Mouse (Mus musculus) cerebral cortex, adult 2 months (tissue): ENCODE results near the gene Olfml2b.

Source experiments
- WGBS: fragments of 180-500 bp; shearing (Covaris S2); methylation state at CpG from one replicate; pipeline ENCODE4 v1.1.7; 2018; 5-methylcytosine and 5-hydroxymethylcytosine counted together

The Olfml2b gene

GRCm38 (mm10) chr1:170695326-170695725, 51.0 kb downstream of the Olfml2b start:
- 61% methylated on average over 6 of the region's 6 CpGs for WGBS

GRCm38 (mm10) chr1:170696996-170697395, 52.7 kb downstream of the Olfml2b start:
- 96% methylated on average over 8 of the region's 8 CpGs for WGBS

DNA sequence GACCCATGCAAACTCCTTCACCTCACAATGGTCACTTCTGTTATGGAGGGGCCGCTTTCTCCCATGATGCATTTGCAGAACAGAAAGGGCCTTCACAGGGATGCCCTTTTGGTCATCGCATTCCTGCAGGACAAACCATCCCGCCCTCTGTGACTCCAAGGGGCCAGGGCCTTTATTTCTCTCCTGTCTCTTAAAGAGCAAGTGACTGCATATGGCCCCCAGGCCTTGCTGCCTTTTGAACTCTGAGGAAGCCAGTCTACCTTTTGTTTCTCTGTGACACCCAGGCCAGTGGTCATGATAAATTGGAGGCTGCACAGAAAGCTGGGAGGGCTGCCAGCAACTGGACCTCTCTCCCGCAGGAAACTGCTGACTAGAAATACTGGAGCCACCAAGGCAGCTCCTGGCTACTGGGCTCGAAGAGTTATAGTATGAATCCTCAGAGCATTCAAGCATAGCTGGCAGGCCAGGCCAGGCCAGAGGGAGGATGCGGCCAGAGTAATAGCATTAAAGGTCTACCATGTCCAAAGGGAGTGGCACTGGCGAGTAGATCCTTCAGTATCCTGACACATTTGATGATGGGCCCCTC, 53.5 kb downstream of the Olfml2b start:
- 90% methylated on average over 7 of the region's 7 CpGs for WGBS

GRCm38 (mm10) chr1:170698771-170699170, 54.4 kb downstream of the Olfml2b start:
- WGBS: 70% methylated on average over 3 of the region's 3 CpGs

DNA sequence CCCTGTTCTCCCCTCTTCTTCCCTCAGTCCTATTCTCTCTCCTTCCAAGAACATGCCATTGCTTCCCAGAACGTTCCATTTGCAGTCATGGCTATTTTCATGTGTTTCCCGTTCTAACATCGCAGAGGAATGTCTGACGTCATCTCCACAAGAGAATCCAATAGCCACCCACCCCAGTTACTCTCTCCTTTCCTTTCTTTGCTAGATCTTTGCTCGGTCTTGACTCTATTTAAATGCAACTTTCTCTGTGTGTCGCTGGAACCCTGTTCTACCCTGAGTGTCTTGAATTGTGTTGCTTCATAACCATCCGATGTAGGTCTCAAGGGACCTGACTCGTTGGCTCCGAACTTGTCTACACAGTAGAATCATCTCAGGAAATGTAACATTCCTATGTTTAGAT, 55.2 kb downstream of the Olfml2b start:
- WGBS: 42% methylated on average over 9 of the region's 9 CpGs

- 94% methylated on average over 3 of the region's 3 CpGs for WGBS
Measured at GRCm38 (mm10) chr1:170700496-170701027, 56.2 kb downstream of the Olfml2b start.

DNA sequence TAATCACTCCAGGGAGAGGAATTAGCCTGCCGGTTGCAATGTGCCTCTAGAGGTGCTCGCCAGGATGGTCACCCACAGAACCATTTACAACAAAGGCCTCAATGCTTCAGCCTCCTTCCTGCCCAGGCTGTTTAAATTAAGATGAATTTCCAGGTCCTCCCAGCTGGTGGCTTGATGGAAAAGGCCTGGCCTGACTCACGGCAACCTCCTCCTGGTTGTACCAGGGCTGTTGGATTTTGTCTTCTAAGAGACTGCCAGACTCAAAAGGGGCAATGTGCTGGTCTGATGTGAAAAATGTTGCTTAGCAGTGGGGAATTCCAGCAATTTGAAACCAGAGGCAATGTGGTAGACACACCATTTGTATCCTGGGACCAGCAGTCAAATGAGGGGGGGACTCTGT, 56.8 kb downstream of the Olfml2b start:
- WGBS: 68% methylated on average over 3 of the region's 3 CpGs

- WGBS: 85% methylated on average over 8 of the region's 8 CpGs
Measured at GRCm38 (mm10) chr1:170701582-170701981, 57.2 kb downstream of the Olfml2b start.

- 87% methylated on average over 2 of the region's 2 CpGs for WGBS
Measured at GRCm38 (mm10) chr1:170702263-170702662, 57.9 kb downstream of the Olfml2b start.

- 71% methylated on average over 6 of the region's 6 CpGs for WGBS
Measured at GRCm38 (mm10) chr1:170702958-170703357, 58.6 kb downstream of the Olfml2b start.

- WGBS: 89% methylated on average over 6 of the region's 6 CpGs
Measured at GRCm38 (mm10) chr1:170704103-170704502, 59.8 kb downstream of the Olfml2b start.

DNA sequence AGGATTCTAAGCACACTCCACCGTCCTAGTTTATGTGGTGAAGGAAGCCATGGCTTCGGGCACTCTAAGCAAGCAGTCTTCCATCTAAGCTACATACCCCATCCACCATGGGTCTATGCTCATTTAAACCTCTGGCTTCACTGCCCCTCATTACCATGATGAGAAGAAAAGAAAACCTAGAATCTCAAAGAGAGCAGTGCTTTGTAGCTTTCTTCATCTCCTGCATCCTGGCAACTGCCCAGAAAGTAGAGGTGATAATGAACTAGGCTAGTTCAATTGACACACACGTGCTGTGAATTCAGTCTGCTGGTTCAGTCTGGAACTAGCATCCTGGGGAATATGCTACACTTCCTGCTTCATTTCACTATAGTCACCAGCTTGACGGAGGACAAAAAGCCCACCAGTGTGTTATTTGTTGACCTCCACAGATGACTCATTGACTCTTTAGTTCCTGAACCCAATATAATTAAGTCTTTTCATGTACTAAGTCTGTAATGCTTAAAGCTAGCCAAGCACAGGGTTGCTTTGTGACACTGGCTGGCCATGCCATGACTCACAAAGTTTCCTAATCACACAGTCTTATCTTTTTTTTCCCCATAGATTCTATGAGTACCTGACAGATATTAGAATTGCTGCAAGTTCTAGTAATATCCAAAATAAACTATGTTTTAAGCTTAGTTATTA, 60.7 kb downstream of the Olfml2b start:
- 56% methylated on average over 4 of the region's 4 CpGs for WGBS

- WGBS: 67% methylated on average over 4 of the region's 4 CpGs
Measured at GRCm38 (mm10) chr1:170706046-170706445, 61.7 kb downstream of the Olfml2b start.

DNA sequence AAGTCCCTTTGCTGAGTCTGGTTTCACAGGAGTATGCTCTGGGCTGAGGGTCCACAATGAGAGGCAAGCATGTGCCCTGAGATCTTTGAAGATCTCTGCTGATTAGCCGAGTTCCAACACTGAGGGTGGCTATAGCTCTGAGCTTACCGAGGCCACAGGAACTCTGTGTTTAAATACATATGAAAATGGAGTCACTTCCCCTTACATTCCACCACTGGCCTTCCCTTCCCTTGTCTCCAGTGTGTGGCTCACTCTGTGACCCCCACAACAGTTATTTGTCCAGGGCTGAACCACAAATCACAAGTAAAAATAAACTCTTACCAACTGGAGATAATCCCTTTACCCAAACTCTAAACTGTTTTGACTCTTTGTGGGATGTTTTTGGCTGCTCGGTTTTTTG, 64.7 kb downstream of the Olfml2b start:
- 77% methylated on average over 3 of the region's 3 CpGs for WGBS

GRCm38 (mm10) chr1:170709481-170709880, 65.1 kb downstream of the Olfml2b start:
- 79% methylated on average over 8 of the region's 8 CpGs for WGBS

DNA sequence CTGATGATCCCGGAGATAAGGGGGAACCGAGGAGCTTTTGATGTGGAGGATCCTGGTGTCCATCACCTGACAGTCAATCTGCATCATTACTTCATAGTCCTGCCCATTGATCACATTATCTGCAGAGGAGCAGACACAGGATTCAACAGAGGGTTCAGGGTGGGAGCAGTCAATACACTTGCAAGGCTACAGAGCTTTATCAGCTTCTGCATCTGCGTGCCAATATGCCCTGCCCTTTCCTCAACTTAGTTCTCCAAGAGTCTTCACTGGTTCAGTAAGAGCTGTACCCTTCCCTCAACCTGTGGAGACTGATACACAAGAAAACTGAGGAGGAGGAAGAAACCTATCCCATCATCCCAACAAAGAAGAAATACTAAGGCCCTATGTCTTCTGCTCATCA, 65.6 kb downstream of the Olfml2b start:
- WGBS: 91% methylated on average over 3 of the region's 3 CpGs

DNA sequence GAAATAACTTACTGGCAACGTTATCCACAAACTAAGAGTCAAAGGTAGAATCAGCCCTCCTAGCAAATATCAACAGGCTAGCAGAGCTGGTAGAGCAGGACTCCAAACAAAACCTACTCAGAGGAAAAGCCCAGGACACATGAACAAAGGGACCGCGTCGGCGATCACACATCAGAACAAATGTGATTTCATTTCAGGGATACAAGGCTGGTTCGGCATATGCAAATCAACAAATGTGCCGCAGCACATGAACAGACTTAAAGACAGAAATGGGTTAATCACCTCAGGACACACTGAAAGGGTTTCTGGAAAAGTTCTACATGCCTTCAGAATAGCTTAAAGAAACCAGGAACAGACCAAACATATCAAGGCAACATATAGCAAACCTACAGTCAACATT, 67.4 kb downstream of the Olfml2b start:
- 73% methylated on average over 7 of the region's 7 CpGs for WGBS

- WGBS: 86% methylated on average over 3 of the region's 3 CpGs
Measured at GRCm38 (mm10) chr1:170717241-170717828, 73.0 kb downstream of the Olfml2b start.

GRCm38 (mm10) chr1:170718133-170718810, 73.9 kb downstream of the Olfml2b start:
- WGBS: 88% methylated on average over 8 of the region's 8 CpGs

DNA sequence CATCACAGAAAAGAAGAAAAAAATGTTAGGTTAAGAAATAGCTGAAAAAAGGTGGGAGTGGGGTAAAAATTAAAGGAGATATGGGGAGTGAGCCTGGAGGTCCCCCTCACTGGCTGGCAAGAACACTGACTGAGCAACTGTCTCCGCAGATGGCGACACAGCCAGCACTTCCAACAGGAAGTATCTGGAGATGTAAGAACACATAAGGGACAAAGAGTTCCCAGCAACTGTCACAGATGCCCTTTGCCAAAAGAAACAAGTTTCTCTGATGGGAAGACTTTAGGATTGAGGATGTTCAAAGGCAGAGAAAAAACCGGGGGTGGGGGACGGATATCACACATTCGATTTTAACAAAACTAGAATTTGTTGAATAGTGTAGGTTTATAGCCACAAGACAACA, 77.2 kb downstream of the Olfml2b start:
- 46% methylated on average over 5 of the region's 5 CpGs for WGBS

GRCm38 (mm10) chr1:170728524-170728923, 84.2 kb downstream of the Olfml2b start:
- WGBS: 78% methylated on average over 6 of the region's 6 CpGs

- WGBS: 85% methylated on average over 8 of the region's 8 CpGs
Measured at GRCm38 (mm10) chr1:170729267-170729962, 85.1 kb downstream of the Olfml2b start.
